Mouse (Mus musculus) neural tube, embryonic 10.5 days (tissue): ENCODE results near the gene Gm37240.

Source experiments
- DNase-seq: peaks from one replicate; pipeline ENCODE4 v3.0.0-alpha.2; 2017; ENCODE audit warnings: low spot score; ENCODE audit errors: extremely low spot score

Gm37240 gene

GRCm38 (mm10) chr3:85829047-85829446 is 58.3 kb downstream of the Gm37240 start:
- DNase-seq = no peak

- no peak for DNase-seq
Measured at GRCm38 (mm10) chr3:85827815-85828214, 59.5 kb downstream of the Gm37240 start.

GRCm38 (mm10) chr3:85827283-85827682 is 60.0 kb downstream of the Gm37240 start:
- no peak for DNase-seq

- no peak for DNase-seq
Measured at GRCm38 (mm10) chr3:85820839-85821548, 66.3 kb downstream of the Gm37240 start.

GRCm38 (mm10) chr3:85819319-85819718 is 68.0 kb downstream of the Gm37240 start:
- no peak for DNase-seq

GRCm38 (mm10) chr3:85817191-85817590 is 70.1 kb downstream of the Gm37240 start, which contains the start of gene Fam160a1:
TSS of gene Fam160a1 (minus strand) at chr3:85817291.
- no peak for DNase-seq

GRCm38 (mm10) chr3:85814241-85814640 is 73.1 kb downstream of the Gm37240 start:
- DNase-seq = no peak

GRCm38 (mm10) chr3:85813101-85814014 is 74.0 kb downstream of the Gm37240 start:
- DNase-seq = no peak

GRCm38 (mm10) chr3:85812010-85812409 is 75.3 kb downstream of the Gm37240 start:
- DNase-seq = no peak

GRCm38 (mm10) chr3:85793166-85793565 is 94.2 kb downstream of the Gm37240 start:
- no peak for DNase-seq

- DNase-seq = no peak
Measured at GRCm38 (mm10) chr3:85789748-85790147, 97.6 kb downstream of the Gm37240 start.

- DNase-seq = no peak
Measured at GRCm38 (mm10) chr3:85786501-85786900, 100.8 kb downstream of the Gm37240 start.

- DNase-seq = no peak
Measured at GRCm38 (mm10) chr3:85780906-85781305, 106.4 kb downstream of the Gm37240 start.

- no peak for DNase-seq
Measured at GRCm38 (mm10) chr3:85780332-85780731, 107.0 kb downstream of the Gm37240 start.

- no peak for DNase-seq
Measured at GRCm38 (mm10) chr3:85777841-85778240, 109.5 kb downstream of the Gm37240 start.

- no peak for DNase-seq
Measured at GRCm38 (mm10) chr3:85777356-85777755, 110.0 kb downstream of the Gm37240 start.

- no peak for DNase-seq
Measured at GRCm38 (mm10) chr3:85776707-85777106, 110.6 kb downstream of the Gm37240 start.

- no peak for DNase-seq
Measured at GRCm38 (mm10) chr3:85776126-85776525, 111.2 kb downstream of the Gm37240 start.

- DNase-seq = no peak
Measured at GRCm38 (mm10) chr3:85773886-85774285, 113.4 kb downstream of the Gm37240 start.

- DNase-seq = no peak
Measured at GRCm38 (mm10) chr3:85773425-85773824, 113.9 kb downstream of the Gm37240 start.

GRCm38 (mm10) chr3:85764937-85765337 is 122.4 kb downstream of the Gm37240 start:
- no peak for DNase-seq
